Comparison of ENCODE assay signal across 8 mouse cellular contexts in genomic region chr3:31273247-31273646, GRCm38 (mm10). TPM values are rescaled to one million over a fixed set of nuclear protein-coding genes. Genes with fewer than 3 reads are reported as not detected.
A peak's percentile ranks its signal among the peaks of the same experiment; 100 is the strongest.
DNase-seq lines count a peak whose midpoint lies in the region.
"Not testable (repeated sequence)": the region's sequence is repeated elsewhere in the genome, so short reads cannot be mapped to it uniquely, and the experiment has no call there.
"Had no signal": no experiment of that assay in that cellular context is flagged by ENCODE, and none has a peak within 500 bp of the region (broad histone marks: within the 10 kb centered on the region; RNA-seq: fewer than 3 reads in every experiment).

No protein-coding gene starts in this region.

- intact Hi-C loops in left cerebral cortex, postnatal 25 days (cut with DNase I) = not testable (repeated sequence)

- DNase-seq in MN1 (ENCODE audit: low spot score) = peak; percentile 33
- DNase-seq in brain, adult 2 months (ENCODE audit: low read depth, low spot score) = peak; percentile 83
- peak; percentile 44 to 76 for DNase-seq in frontal cortex, adult 2 months (ENCODE audit: extremely low spot score in 1 of 2, low spot score in 1 of 2)
- DNase-seq in left cerebral cortex, adult 18-20 months (ENCODE audit: low spot score in 2 of 2) = peak; percentile 39 to 53
- peak; percentile 51 to 83 for DNase-seq in left cerebral cortex, postnatal 25 days (ENCODE audit: low spot score in 2 of 2)
- DNase-seq in right cerebral cortex, postnatal 14 days = peak; percentile 20

RNA-seq across cellular contexts. Expression of gene Slc7a14, which starts 36.9 kb away (rescaled TPM):
- 13.5 and 16.7 TPM in 2 replicates for polyA plus RNA-seq in frontal cortex, adult 2 months (2012; rRNA removed)
- 10 to 100 TPM; 61.0 to 70.3 TPM for total RNA-seq in left cerebral cortex, adult 18-20 months (2021)
- 10 to 100 TPM; 52.1 to 52.6 TPM for total RNA-seq in left cerebral cortex, postnatal 25 days (2021)
- total RNA-seq: granulocyte monocyte progenitor cell, adult 5-6 weeks; hematopoietic stem cell, adult 5-6 weeks had no signal

Comparison
In these comparisons a context has a peak if more than half of its experiments do, and no peak if none do; other contexts are left out.
1. Peak in every context shown above with its lines: DNase-seq.
2. DNase-seq: peak in every context shown above with its lines; median percentile 83 in brain, adult 2 months; 67 in left cerebral cortex, postnatal 25 days; 60 in frontal cortex, adult 2 months; 46 in left cerebral cortex, adult 18-20 months; 33 in MN1; 20 in right cerebral cortex, postnatal 14 days.